9 mouse cellular contexts compared by ENCODE assay signal in the genomic region with DNA sequence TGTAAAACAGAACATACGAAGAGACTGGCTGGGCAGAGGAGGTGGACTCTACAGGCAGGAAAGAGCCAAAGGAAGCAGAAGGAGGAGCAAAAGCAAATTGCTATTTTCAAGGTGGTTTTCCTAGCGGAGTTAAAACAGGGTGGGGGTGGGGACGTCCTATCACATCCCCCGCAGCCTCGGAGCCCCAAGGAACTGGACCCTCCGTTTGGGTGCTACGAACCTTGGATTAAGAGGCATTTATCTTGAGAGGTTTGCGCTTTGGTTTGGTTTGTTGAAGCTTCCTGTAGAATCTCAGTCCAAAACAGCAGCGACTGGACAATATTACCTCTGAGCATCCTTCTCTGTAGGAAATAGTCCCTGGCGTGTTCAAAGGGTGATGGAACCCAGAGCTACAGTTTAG. TPM values are rescaled to one million over a fixed set of nuclear protein-coding genes. Genes with fewer than 3 reads are reported as not detected.
DNase-seq lines count a peak whose midpoint lies in the region; ATAC-seq and TF ChIP-seq lines count a peak whose summit lies in the region.
"Had no signal": no experiment of that assay in that cellular context is flagged by ENCODE, and none has a peak within 500 bp of the region (broad histone marks: within the 10 kb centered on the region; RNA-seq: fewer than 3 reads in every experiment).

No protein-coding gene starts in this region.

- TF ChIP-seq EP300 in liver, postnatal 0 days (IDR thresholded peaks at IDR 0.05; ENCODE audit: low read depth), result no peak

- DNase-seq in heart, adult 11 months, result peak; percentile 83
- no peak for DNase-seq in heart, adult 9 months (ENCODE audit: low spot score in 2 of 2)
- DNase-seq in brain, adult 2 months (ENCODE audit: low read depth, low spot score), result peak; percentile 22
- no peak for DNase-seq in hindbrain, embryonic 10.5 days (ENCODE audit: low spot score)
- no peak for DNase-seq in liver, postnatal 0 days
- no peak for DNase-seq in left cerebral cortex, postnatal 25 days (ENCODE audit: low spot score in 2 of 2)
- no peak for DNase-seq in cerebellum, postnatal 25 days
- DNase-seq in right cerebral cortex, adult 2 months (ENCODE audit: low spot score in 2 of 2), result no peak

- H3K9ac ChIP-seq in liver, postnatal 0 days (replicated peaks), result no peak overlapping the region; the same call in 1 of the 2 replicates

- H3K4me2 ChIP-seq in liver, postnatal 0 days (ENCODE audit: low read depth, low read length), result peak overlapping the region; percentile 29

- no peak overlapping the region for H3K27ac ChIP-seq in hindbrain, embryonic 10.5 days
- H3K27ac ChIP-seq in liver, postnatal 0 days (ENCODE audit: low read depth), result no peak overlapping the region
- H3K27ac ChIP-seq: layer of hippocampus, adult 2 months had no signal

- WGBS in hindbrain, embryonic 10.5 days, result 16% methylated on average over 10 of the region's 10 CpGs
- 14% methylated on average over 10 of the region's 10 CpGs for WGBS in liver, postnatal 0 days (ENCODE audit: insufficient replicate concordance)

- peak overlapping the region; percentile 37 for H3K4me3 ChIP-seq in hindbrain, embryonic 10.5 days
- no peak overlapping the region for H3K4me3 ChIP-seq in liver, postnatal 0 days (ENCODE audit: low read depth, low read length)
- H3K4me3 ChIP-seq: layer of hippocampus, adult 2 months had no signal

- no peak for ATAC-seq in liver, postnatal 0 days

- no peaks in the 10 kb centered on the region for H3K36me3 ChIP-seq in hindbrain, embryonic 10.5 days
- no peaks in the 10 kb centered on the region for H3K36me3 ChIP-seq in liver, postnatal 0 days (replicated peaks; ENCODE audit: insufficient read depth, low read length)

- peaks cover 16% of the 10 kb centered on the region for H3K4me1 ChIP-seq in hindbrain, embryonic 10.5 days (replicated peaks)
- H3K4me1 ChIP-seq in liver, postnatal 0 days (ENCODE audit: insufficient read depth), result no peaks in the 10 kb centered on the region

- no peaks in the 10 kb centered on the region for H3K9me3 ChIP-seq in hindbrain, embryonic 10.5 days
- no peaks in the 10 kb centered on the region for H3K9me3 ChIP-seq in liver, postnatal 0 days (ENCODE audit: low read length)

- TF ChIP-seq CTCF in liver, postnatal 0 days (IDR thresholded peaks at IDR 0.05; ENCODE audit: low read depth), result no peak

- intact Hi-C loops in left cerebral cortex, postnatal 25 days (cut with DNase I), result loop anchor here (5.0 to 10.0 kb wide), 6 partner anchors 52 to 405 kb away; no protein-coding TSS in a partner anchor

- peaks cover 16% of the 10 kb centered on the region for H3K27me3 ChIP-seq in hindbrain, embryonic 10.5 days (ENCODE audit: insufficient read depth, poor library complexity, severe bottlenecking)
- H3K27me3 ChIP-seq in liver, postnatal 0 days (ENCODE audit: insufficient read depth, low read length), result no peaks in the 10 kb centered on the region

RNA-seq across cellular contexts. Expression of gene Cyb5r3, which starts 37.3 kb away (rescaled TPM):
- polyA plus RNA-seq in hindbrain, embryonic 10.5 days (2016; fragmentation: Nextera tagmentation; extraction: Ambion mirVana), result 240 and 270 TPM in 2 replicates
- polyA plus RNA-seq in liver, postnatal 0 days (2015; fragmentation: Nextera tagmentation; extraction: Ambion mirVana), result 89.1 and 94.2 TPM in 2 replicates
- total RNA-seq in left cerebral cortex, postnatal 25 days (2021), result 10 to 100 TPM; 55.8 to 58.8 TPM

RNA-seq across cellular contexts. Expression of gene A4galt, which starts 41.9 kb away (rescaled TPM):
- polyA plus RNA-seq in hindbrain, embryonic 10.5 days (2016; fragmentation: Nextera tagmentation; extraction: Ambion mirVana), result 1.2 and 1.5 TPM in 2 replicates
- 0.13 and 0.25 TPM in 2 replicates for polyA plus RNA-seq in liver, postnatal 0 days (2015; fragmentation: Nextera tagmentation; extraction: Ambion mirVana)
- 1 to 10 TPM; 3.5 to 5.2 TPM for total RNA-seq in left cerebral cortex, postnatal 25 days (2021)

Comparison
In these comparisons a context has a peak if more than half of its experiments do, and no peak if none do; other contexts are left out.
1. DNase-seq: peak in heart, adult 11 months (single experiment) and brain, adult 2 months (single experiment); none in heart, adult 9 months (0 of 2), hindbrain, embryonic 10.5 days (single experiment), liver, postnatal 0 days (single experiment), left cerebral cortex, postnatal 25 days (0 of 2), cerebellum, postnatal 25 days (0 of 2) and right cerebral cortex, adult 2 months (0 of 2).